Mouse (Mus musculus): ENCODE measurements around the gene Actr2.
"Not testable (repeated sequence)": the region's sequence is repeated elsewhere in the genome, so short reads cannot be mapped to it uniquely, and the experiment has no call there.

Actr2 gene

DNA sequence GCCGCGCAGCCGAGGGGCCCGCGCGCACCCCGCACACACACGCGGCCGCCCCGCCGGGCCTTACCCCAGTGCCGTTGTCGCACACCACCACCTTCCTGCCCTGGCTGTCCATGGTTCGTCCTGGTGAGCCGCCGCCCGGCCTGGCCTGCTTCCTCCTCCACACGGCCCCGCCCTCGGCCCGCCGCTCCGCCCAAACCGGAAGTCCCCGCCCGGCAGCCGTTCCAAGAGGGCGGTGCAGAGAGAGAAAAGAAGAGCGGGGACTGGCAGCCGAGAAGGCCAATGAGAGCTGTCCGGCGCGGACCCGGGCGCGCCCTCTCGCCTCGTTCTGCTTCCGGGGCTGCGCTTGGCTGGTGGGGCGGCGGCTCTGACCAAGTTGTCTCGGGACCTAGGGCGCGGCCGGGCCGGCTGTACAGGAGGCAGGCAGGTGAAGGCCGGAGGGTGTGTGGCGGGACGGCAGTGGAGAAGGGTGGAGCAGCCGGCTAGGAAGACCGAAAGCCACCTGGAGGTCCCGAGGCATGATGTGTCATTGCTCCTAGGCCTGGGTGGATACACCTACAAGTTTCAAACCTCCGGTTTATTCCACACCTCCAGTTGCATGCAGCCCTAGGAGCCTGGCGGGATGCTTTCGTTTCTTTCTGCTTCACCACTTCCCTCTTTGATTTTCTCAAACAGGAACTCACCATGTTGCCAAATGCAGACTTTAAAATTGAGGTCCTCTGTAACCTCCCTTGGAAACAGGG, at the start of gene Actr2:
Gene Actr2, minus strand, starts transcription at position 173 of the 740 bp plus-strand sequence.
- DNase-seq (ENCODE audit: low spot score): peak; percentile 99

DNA sequence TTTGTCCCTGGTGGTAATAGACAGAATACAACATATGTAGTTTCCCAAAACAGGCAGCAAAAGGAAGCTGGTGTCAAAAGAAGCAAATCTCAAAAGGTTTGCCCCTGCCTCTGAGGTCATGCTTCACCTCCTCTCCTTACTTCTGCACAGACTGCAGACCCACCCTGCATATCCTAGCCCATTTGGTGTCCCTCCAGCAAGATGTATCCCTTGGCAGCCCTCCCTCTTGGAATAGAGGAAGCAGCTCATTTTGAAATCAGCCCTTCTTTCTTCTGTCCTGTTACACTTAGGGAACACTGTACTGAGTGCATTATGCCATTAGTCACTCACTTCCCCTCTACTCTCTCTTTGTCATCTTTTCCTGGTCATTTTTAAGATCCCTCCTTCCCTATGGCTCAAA, 46.2 kb upstream of the Actr2 start:
- no peak for DNase-seq (ENCODE audit: low spot score)

GRCm38 (mm10) chr11:20153542-20153941, 40.8 kb upstream of the Actr2 start:
- DNase-seq (ENCODE audit: low spot score): not testable (repeated sequence)

GRCm38 (mm10) chr11:20152107-20152901, 39.6 kb upstream of the Actr2 start:
- DNase-seq (ENCODE audit: low spot score): no peak

DNA sequence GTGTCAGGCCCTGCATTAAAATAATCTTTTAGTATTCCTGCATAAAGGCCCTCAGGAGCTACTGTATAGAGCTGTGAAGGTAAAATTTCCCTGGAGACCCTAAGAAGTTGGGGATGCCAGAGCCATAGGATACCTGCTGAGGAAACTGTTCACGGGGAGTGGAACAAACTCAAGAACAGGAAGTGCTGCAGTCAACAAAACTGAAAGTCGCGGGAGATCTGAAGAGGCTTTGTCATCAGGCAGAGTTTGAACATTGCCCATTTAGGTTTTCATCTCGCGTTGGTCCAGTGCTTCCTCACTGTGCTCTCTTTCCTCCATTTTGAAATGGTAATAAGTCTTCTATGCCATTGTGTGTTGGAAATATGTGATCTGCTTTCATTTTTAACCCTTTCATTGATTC, 38.6 kb upstream of the Actr2 start:
- DNase-seq (ENCODE audit: low spot score): no peak

DNA sequence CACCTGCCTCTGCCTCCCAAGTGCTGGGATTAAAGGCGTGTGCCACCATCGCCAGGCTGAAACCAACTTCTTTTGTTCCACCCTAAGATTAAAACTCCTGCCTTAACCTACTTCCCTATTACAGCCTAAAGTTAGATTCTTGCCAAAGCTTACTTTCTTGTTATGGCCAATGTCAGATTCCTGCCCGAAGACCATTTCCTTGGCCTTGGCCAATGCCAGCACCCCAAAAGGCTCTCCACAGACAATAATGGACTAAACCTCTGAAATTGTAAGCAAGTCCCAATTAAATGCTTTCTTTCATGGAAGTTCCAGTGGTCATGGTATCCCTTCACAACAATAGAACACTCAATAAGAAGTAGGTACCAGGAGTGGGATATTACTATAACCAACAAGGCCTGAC, 37.2 kb upstream of the Actr2 start:
- DNase-seq (ENCODE audit: low spot score): no peak

GRCm38 (mm10) chr11:20145383-20145782, 32.7 kb upstream of the Actr2 start:
- no peak for DNase-seq (ENCODE audit: low spot score)

DNA sequence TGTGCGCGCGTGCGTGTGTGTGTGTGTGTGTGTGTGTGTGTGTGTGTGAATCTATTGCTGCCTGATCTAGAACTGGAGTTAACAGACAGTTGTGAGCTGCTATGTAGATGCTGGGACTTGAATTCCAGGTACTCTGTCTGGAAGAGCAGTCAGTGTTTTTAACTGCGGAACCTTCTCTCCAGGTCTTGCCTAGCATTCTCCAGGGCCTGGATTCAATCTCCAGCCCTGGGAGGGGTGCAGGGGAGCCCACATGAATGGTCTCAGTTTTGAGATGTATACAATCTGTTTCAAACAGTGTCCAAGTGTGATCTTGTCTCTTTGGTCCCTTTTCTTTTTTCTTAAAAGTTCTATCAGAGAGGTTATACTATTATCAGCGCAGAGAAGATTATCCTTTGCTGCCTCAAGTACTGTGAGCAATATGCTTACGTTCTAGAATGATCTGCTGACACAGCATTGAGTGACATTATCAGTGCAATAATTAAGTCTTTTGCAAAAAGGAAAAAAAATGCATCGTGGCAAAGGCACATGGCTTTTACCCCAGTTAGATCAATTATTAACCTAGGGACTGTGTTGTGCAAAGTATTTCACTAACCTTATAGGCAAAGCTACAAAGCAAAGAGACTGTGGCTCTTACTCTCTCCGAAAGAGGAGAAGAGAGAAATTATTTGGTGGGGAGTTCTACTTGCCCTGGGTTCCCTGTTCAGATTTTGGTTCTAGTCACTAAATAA, 32.0 kb upstream of the Actr2 start:
- DNase-seq (ENCODE audit: low spot score): no peak

GRCm38 (mm10) chr11:20143687-20144086, 31.0 kb upstream of the Actr2 start:
- DNase-seq (ENCODE audit: low spot score): not testable (repeated sequence)

GRCm38 (mm10) chr11:20142516-20142915, 29.8 kb upstream of the Actr2 start:
- peak; percentile 48 for DNase-seq (ENCODE audit: low spot score)

- DNase-seq (ENCODE audit: low spot score): no peak
These were observed 27.6 kb upstream of the Actr2 start for GRCm38 (mm10) chr11:20140286-20140685.

DNA sequence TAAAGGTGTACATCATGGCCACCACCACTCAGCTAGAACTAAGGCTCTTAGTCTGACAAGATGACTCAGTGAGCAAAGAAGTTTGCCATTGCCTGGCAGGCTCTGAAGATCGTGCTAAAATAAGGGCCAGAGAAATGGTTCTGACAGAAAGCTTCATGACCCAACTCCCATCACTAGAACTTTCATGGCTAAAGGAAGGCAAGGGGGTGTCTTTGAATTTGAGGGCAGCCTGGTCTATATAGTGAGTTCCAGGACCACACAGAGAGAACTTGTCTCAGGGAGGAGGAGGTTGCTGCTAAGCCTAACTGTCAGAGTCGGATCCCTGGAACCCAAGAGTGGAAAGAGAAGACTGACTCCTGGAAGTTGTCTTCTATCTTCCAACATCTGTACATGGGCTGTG, 27.0 kb upstream of the Actr2 start:
- no peak for DNase-seq (ENCODE audit: low spot score)

- DNase-seq (ENCODE audit: low spot score): no peak
These were observed 25.9 kb upstream of the Actr2 start for GRCm38 (mm10) chr11:20138498-20139208.

DNA sequence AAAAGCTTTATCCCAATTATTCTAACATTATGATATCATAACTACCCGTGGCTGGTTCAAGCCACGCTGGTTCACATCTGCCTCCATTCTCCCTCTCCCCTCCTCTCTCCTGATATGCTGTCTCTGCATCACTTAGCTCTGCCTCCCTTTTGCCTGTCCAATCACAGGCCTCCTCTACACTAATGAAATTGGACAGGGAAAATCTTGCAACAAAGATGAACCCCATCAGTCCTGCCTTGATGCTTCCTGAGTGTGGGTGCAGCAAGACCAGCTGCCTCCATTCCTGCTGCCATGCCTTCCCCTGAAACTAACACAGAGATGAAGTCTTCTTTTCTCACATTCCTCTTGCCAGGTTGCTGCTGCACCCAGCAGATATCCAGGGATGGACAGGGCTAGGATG, 25.2 kb upstream of the Actr2 start:
- DNase-seq (ENCODE audit: low spot score): no peak

- no peak for DNase-seq (ENCODE audit: low spot score)
These were observed 23.6 kb upstream of the Actr2 start for GRCm38 (mm10) chr11:20136314-20136713.

GRCm38 (mm10) chr11:20134869-20135268, 22.2 kb upstream of the Actr2 start:
- not testable (repeated sequence) for DNase-seq (ENCODE audit: low spot score)

GRCm38 (mm10) chr11:20133721-20134120, 21.0 kb upstream of the Actr2 start:
- DNase-seq (ENCODE audit: low spot score): no peak

DNA sequence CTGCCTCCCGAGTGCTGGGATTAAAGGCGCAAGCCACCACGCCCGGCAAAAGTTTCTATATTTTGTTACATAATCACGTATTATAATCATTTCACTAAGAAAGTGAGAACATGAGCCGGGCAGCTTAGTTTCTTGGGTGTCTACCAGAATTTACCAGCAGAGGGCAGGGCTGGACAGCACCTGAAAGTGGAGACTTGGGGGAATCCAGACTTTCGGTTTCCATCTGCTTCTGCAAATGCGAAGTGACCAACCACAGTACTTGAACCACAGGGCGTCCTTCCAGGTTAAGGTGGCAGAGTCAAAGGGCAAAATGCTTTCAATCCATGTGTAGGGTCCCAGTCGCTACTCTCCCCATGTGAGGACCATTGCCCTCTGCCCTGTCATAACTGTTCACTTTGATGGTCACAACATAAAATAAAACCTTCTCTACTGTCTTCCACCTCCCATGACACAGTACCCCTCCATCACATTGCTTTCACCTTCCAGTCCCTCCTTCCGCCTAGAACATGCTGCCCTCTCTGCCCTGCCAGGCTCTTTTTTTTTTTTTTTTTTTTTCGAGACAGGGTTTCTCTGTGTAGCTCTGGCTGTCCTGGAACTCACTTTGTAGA, 20.3 kb upstream of the Actr2 start:
- DNase-seq (ENCODE audit: low spot score): peak; percentile 93

GRCm38 (mm10) chr11:20126673-20127516, 14.2 kb upstream of the Actr2 start:
- DNase-seq (ENCODE audit: low spot score): no peak

GRCm38 (mm10) chr11:20125423-20125822, 12.7 kb upstream of the Actr2 start:
- DNase-seq (ENCODE audit: low spot score): no peak

- no peak for DNase-seq (ENCODE audit: low spot score)
These were observed 4.0 kb upstream of the Actr2 start for GRCm38 (mm10) chr11:20116701-20117100.

Data from MN1 (cell line).